Mouse (Mus musculus) MEL (cell line): ENCODE data around the gene Pakap.

Experiments
- CHD2 ChIP-seq: IDR thresholded peaks from 2 replicates; pipeline ENCODE4 v1.6.1; 2011; ENCODE audit warnings: low read length, improper control_type of control experiment
- E2F4 ChIP-seq: IDR thresholded peaks from 2 replicates; pipeline ENCODE4 v1.6.1; 2011; ENCODE audit warnings: low read depth, low read length, improper control_type of control experiment, borderline replicate concordance
- EP300 ChIP-seq, 2 experiments: IDR thresholded peaks; 2 replicates each; pipeline ENCODE4 v1.6.1; 2011; ENCODE audit warnings: improper control_type of control experiment in 2 of 2, low read length in 2 of 2, low read depth in 1 of 2, mild to moderate bottlenecking in 1 of 2
- MAX ChIP-seq: IDR thresholded peaks from 2 replicates; pipeline ENCODE4 v1.6.1; 2011; ENCODE audit warnings: low read length, improper control_type of control experiment
- MAZ ChIP-seq: IDR thresholded peaks from 2 replicates; pipeline ENCODE4 v1.6.1; 2012; ENCODE audit warnings: low read depth, mild to moderate bottlenecking, inconsistent platforms, low read length, improper control_type of control experiment
- POLR2A ChIP-seq, 2 experiments: IDR thresholded peaks; 2 replicates each; pipeline ENCODE4 v1.6.1; 2011 to 2012; ENCODE audit warnings: low read length in 2 of 2, mild to moderate bottlenecking in 2 of 2, control low read depth in 1 of 2, improper control_type of control experiment in 1 of 2, low read depth in 1 of 2, moderate library complexity in 1 of 2; ENCODE audit not compliant: control insufficient read depth in 1 of 2, insufficient read depth in 1 of 2, poor library complexity in 1 of 2

- TF ChIP-seq E2F4 (no peak), CHD2 (no peak), POLR2A (IDR thresholded peaks at IDR 0.05; ENCODE audit: control insufficient read depth in 1 of 2, insufficient read depth in 1 of 2, low read depth in 1 of 2, low read length in 2 of 2, poor library complexity in 1 of 2) (no peak), EP300 (IDR thresholded peaks at IDR 0.05; ENCODE audit: low read depth in 1 of 2, low read length in 2 of 2) (no peak), MAX (no peak), MAZ (no peak)
These were observed 183.1 kb downstream of the Pakap start for GRCm38 (mm10) chr4:57751054-57751453.
